Mouse (Mus musculus) ES-E14 (cell line): Measurements from ENCODE around the gene Lrp5. TPM values are rescaled to one million over a fixed set of nuclear protein-coding genes. Genes with fewer than 3 reads are reported as not detected.

ENCODE experiments used
- DNase-seq: peaks from one replicate; pipeline ENCODE4 v3.0.0-alpha.2; 2013; ENCODE audit warnings: low read depth, low spot score
- H3K27ac ChIP-seq: 2 replicates; pipeline ENCODE4 v1.5.1; 2012; ENCODE audit warnings: low read depth, mild to moderate bottlenecking, low read length, moderate library complexity, mixed read lengths; ENCODE audit not compliant: poor library complexity, insufficient read depth, severe bottlenecking
- H3K36me3 ChIP-seq: 2 replicates; pipeline ENCODE4 v1.6.1; 2012; ENCODE audit warnings: mild to moderate bottlenecking, low read length, moderate library complexity, mixed read lengths; ENCODE audit not compliant: control insufficient read depth, poor library complexity, insufficient read depth, severe bottlenecking
- H3K4me1 ChIP-seq, 2 experiments: fragments of 150-350 bp in 1 of 2; sonication (generic) in 1 of 2; 2 replicates each; pipeline ENCODE4 v1.6.1; 2012; ENCODE audit warnings: low read length in 2 of 2, mild to moderate bottlenecking in 1 of 2, mixed read lengths in 1 of 2; ENCODE audit not compliant: control insufficient read depth in 2 of 2, insufficient read depth in 2 of 2, poor library complexity in 1 of 2
- H3K4me3 ChIP-seq, 2 experiments: fragments of 150-350 bp in 1 of 2; sonication (generic) in 1 of 2; 2 replicates each; pipeline ENCODE4 v1.5.1; 2012; ENCODE audit warnings: low read length in 2 of 2, low read depth in 1 of 2, mild to moderate bottlenecking in 1 of 2, mixed read lengths in 1 of 2; ENCODE audit not compliant: insufficient read depth in 1 of 2, poor library complexity in 1 of 2, severe bottlenecking in 1 of 2
- H3K9ac ChIP-seq: 2 replicates; pipeline ENCODE4 v1.6.1; 2012; ENCODE audit warnings: low read depth, mild to moderate bottlenecking, low read length, mixed read lengths; ENCODE audit not compliant: poor library complexity, insufficient read depth, severe bottlenecking
- H3K9me3 ChIP-seq: fragments of 150-350 bp; sonication (generic); 2 replicates; pipeline ENCODE4 v1.6.1; 2012; ENCODE audit warnings: low read depth, mild to moderate bottlenecking, low read length; ENCODE audit not compliant: control insufficient read depth, insufficient read depth
- CHD2 ChIP-seq: IDR thresholded peaks from 2 replicates; pipeline ENCODE4 v1.6.1; 2014; ENCODE audit warnings: mild to moderate bottlenecking, low read depth, low read length, inconsistent platforms
- HCFC1 ChIP-seq: IDR thresholded peaks from 2 replicates; pipeline ENCODE4 v1.6.1; 2012; ENCODE audit warnings: low read length, inconsistent platforms, borderline replicate concordance; ENCODE audit not compliant: insufficient read depth
- MAFK ChIP-seq: IDR thresholded peaks from 2 replicates; pipeline ENCODE4 v1.6.1; 2014; ENCODE audit warnings: mild to moderate bottlenecking, low read depth, low read length, inconsistent platforms; ENCODE audit not compliant: insufficient read depth
- ZC3H11A ChIP-seq: IDR thresholded peaks from 2 replicates; pipeline ENCODE4 v1.6.1; 2012; ENCODE audit warnings: low read depth, mild to moderate bottlenecking, inconsistent platforms, low read length, borderline replicate concordance
- ZNF384 ChIP-seq: IDR thresholded peaks from 2 replicates; pipeline ENCODE4 v1.6.1; 2012; ENCODE audit warnings: low read depth, low read length, inconsistent platforms
- in situ Hi-C, 2 experiments: fragments of 600-800 bp; cut with MboI; formaldehyde crosslinking; loops; one replicate each; pipeline ENCODE4 v1.15.1; 2025; ENCODE audit warnings: low sequenced_read_pairs in 2 of 2, inconsistent platforms in 1 of 2; ENCODE audit not compliant: unreplicated experiment in 2 of 2
- total RNA-seq: library from RNA; depleted of rRNA; stranded (reverse); fragments of 300-350 nt; gene quantifications from 2 replicates; pipeline ENCODE4 v1.2.3, GENCODE M21; 2012

Gene Lrp5
- total RNA-seq, 1 experiment = 46.1 TPM

GRCm38 (mm10) chr19:3687676-3688171 lies 1.4 kb upstream of the Lrp5 start:
- Histone ChIP-seq H3K27ac (no peak overlapping the region), H3K9ac (no peak overlapping the region; the same call in 1 of the 2 replicates), H3K36me3 (no peaks in the 10 kb centered on the region), H3K4me3 (no peak overlapping the region), H3K4me1 (peaks cover 8 to 31% of the 10 kb centered on the region in 2 experiments), H3K9me3 (no peaks in the 10 kb centered on the region)
- TF ChIP-seq ZC3H11A (no peak), MAFK (no peak), CHD2 (no peak), HCFC1 (no peak), ZNF384 (no peak)
- in situ Hi-C loops = no loop called here
- DNase-seq = no peak

- Histone ChIP-seq H3K4me1 (peaks cover 5 to 30% of the 10 kb centered on the region in 2 experiments), H3K36me3 (no peaks in the 10 kb centered on the region), H3K4me3 (peak overlapping the region; percentile 87 to 92), H3K9me3 (no peaks in the 10 kb centered on the region), H3K27ac (no peak overlapping the region), H3K9ac (peak overlapping the region; percentile 85)
- TF ChIP-seq ZC3H11A (no peak), ZNF384 (no peak), HCFC1 (no peak), CHD2 (no peak), MAFK (no peak)
- in situ Hi-C loops = no loop called here
- no peak for DNase-seq
These were observed 651 bp downstream of the Lrp5 start for GRCm38 (mm10) chr19:3685611-3686214.

DNA sequence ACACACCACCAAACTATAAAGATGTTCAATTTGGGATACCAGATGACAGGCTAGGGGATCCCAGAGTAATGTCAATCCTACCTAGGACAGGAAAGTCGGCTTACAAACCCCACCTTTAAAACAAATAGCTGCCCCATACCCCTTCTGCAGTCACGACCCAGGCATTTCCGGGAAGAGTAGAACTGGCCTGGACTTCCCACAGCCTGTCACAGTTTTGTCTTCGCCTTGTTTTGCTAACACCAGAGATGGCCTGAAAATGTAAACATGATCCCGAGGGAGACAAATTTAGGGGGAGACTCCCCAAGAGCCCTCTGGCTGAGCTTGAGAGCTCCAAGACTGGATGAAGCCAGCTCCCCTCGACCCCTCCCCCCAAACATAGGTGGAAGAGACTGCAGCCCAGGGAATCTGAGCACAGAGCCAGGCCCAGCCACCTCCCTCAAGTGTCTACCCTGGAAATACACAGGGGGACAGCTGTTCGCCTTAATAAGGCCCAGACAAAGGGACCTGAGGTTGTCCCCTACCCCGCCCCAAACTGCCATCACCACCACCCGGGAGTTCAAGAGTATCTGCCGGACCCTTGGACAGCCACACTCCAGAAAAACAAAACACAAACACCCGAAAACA lies 1.3 kb downstream of the Lrp5 start:
- TF ChIP-seq MAFK (no peak), HCFC1 (no peak), ZC3H11A (no peak), CHD2 (no peak), ZNF384 (no peak)
- H3K4me1 ChIP-seq = peaks cover 5 to 30% of the 10 kb centered on the region in 2 experiments
- no peak for DNase-seq

GRCm38 (mm10) chr19:3684414-3684813 lies 1.9 kb downstream of the Lrp5 start:
- TF ChIP-seq ZC3H11A (no peak), ZNF384 (no peak), MAFK (no peak), CHD2 (no peak), HCFC1 (no peak)
- in situ Hi-C loops = no loop called here
- Histone ChIP-seq H3K36me3 (no peaks in the 10 kb centered on the region), H3K4me3 (0 out of 4 replicates have a peak overlapping the region, but pooled peaks of 1 of the 2 experiments have one; percentile 87), H3K4me1 (peaks cover 5 to 34% of the 10 kb centered on the region in 2 experiments), H3K9ac (no peak overlapping the region), H3K9me3 (no peaks in the 10 kb centered on the region), H3K27ac (no peak overlapping the region)
- DNase-seq = no peak

More for the DNA sequence above, 1.3 kb downstream of the Lrp5 start:
- Histone ChIP-seq H3K27ac (no peak overlapping the region), H3K36me3 (no peaks in the 10 kb centered on the region), H3K4me3 (peak overlapping the region; percentile 87 to 92), H3K9ac (peak overlapping the region; percentile 85; the same call in 1 of the 2 replicates), H3K9me3 (no peaks in the 10 kb centered on the region)
- in situ Hi-C loops = no loop called here
